Mouse (Mus musculus) cerebellum, adult 11 months (tissue): ENCODE data around the gene Cdk19.

ENCODE experiments used
- DNase-seq: peaks from one replicate; pipeline ENCODE4 v3.0.0; 2022

The Cdk19 gene

GRCm38 (mm10) chr10:40349631-40350177 is 10.3 kb downstream of the Cdk19 start:
- DNase-seq = no peak

DNA sequence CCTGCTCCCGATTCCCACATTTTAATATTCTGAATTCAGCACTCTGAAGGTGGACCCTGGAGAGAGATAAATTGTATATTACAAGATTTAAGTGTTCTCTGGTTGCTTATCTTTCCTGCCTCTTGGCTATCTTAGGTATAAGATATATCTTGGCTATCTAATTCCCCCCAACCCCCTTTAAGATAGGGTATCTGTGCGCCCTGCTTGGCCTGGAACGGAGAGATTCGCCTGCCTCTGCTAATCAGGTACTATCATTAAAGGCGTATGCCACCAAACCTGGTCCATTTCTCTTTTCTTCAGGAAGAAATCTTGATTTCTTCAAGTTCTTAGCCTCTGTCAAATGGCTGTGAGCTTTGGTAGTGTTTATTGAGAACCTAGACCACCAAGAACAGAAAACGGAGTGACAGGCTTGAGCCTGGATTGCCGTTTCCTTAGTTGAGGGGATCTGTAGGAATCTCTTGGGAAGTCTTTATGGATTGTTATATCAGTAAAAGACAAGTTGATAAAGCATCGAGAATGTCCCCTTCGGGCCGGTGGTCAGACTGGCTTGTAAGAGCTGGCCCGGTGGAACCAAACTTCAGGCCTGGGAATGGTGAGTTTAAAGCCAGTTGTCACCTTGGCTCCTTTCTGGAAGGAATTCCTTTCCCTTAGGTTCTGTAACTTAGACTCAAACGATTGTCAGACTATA is 11.0 kb downstream of the Cdk19 start:
- no peak for DNase-seq

- DNase-seq = no peak
Observed at GRCm38 (mm10) chr10:40351156-40351555, 11.8 kb downstream of the Cdk19 start.

GRCm38 (mm10) chr10:40354081-40354480 is 14.7 kb downstream of the Cdk19 start:
- DNase-seq = no peak

DNA sequence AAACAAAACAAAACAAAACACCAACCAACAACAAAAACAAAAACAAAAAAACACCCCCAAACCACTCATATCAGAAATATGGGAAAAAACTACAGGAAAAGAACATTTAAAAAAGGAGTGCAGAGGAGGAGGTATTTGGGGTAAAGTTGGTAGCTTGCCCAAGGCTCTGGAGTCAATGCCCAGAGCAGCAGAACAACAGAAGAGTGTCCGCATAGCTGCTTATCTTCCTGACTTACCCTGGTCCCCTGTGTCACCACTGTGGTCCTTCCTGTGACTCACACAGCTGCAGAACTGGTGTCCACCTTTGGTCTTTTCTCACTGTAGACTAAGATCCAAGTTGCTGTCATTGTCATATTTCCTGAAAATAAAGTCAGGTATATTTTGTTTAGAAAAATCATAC is 15.2 kb downstream of the Cdk19 start:
- no peak for DNase-seq

DNA sequence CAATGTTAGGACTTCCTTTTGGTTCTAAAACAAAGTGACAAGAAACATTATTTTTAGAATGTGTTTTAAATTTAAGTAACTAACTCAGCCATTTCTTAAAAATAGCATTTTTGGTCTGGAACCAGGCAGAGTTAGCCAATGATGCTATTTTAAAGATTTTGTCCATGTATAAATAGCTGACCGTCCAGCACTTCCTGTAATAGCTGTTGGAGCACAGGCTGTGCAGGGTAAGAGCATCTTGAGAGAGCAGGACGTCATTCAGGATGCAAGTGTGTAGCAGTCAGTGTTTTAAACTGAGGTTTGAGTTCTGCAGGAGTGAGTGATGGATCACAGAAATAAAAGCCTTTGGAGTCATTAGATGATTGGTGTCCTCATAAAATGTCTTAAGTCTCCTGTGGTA is 18.8 kb downstream of the Cdk19 start:
- no peak for DNase-seq

DNA sequence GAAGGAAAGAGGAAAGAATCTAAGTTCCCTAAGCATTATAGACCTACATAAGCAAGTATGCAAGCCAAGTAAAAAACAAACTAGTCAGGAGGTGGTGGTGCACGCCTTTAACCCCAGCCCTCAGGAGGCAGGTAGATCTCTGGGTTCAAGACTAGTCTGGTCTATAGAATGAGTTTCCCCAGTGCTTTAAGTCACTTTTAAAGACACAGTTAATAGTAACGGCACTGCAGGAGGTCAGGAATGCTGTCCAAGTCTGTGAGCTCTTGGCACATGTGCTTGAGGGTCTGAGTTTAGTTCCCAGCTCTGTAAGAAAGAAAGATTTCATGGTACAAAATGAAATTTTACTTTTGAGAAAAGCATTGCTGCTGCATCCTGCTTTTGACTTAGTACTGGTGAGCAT is 19.8 kb downstream of the Cdk19 start:
- DNase-seq = no peak

GRCm38 (mm10) chr10:40363004-40363403 is 23.6 kb downstream of the Cdk19 start:
- DNase-seq = no peak

GRCm38 (mm10) chr10:40364642-40365361 is 25.4 kb downstream of the Cdk19 start:
- DNase-seq = no peak

GRCm38 (mm10) chr10:40365991-40366390 is 26.6 kb downstream of the Cdk19 start:
- DNase-seq = no peak

GRCm38 (mm10) chr10:40368516-40368915 is 29.2 kb downstream of the Cdk19 start:
- no peak for DNase-seq

GRCm38 (mm10) chr10:40370156-40370555 is 30.8 kb downstream of the Cdk19 start:
- DNase-seq = no peak

DNA sequence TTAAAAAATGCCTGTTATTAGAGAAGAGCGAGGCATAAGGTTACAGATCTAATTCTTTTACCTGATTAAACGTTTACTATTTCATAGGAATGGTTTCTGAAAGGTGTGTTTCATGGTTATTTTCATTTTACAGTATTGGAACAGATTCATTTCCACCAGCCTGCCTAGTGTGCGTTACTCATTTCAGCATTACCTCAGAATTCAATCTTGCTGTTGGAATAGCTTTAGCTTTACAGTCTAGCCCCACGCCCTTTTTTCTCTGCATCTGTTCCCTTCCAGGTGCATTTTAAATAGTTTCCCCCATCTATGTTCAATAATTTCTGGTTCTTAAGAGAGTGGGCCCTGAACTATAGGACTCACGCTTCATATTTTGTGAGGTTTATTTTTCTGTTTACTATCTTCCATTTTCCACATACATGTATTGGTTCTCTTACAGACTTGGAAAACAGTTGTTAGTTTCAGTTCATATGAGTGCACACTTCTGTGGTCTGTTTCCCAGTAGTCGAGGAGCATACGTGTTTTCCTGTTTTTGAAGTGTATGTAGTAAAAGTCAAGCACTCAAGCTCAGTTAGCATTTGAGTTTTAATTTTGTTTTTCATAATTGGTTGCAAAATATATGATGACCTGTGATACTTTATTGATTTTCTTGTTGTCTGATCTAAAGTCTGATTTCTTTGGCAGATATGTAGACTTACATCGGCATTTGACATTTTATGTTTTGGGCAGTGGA is 32.0 kb downstream of the Cdk19 start:
- no peak for DNase-seq

DNA sequence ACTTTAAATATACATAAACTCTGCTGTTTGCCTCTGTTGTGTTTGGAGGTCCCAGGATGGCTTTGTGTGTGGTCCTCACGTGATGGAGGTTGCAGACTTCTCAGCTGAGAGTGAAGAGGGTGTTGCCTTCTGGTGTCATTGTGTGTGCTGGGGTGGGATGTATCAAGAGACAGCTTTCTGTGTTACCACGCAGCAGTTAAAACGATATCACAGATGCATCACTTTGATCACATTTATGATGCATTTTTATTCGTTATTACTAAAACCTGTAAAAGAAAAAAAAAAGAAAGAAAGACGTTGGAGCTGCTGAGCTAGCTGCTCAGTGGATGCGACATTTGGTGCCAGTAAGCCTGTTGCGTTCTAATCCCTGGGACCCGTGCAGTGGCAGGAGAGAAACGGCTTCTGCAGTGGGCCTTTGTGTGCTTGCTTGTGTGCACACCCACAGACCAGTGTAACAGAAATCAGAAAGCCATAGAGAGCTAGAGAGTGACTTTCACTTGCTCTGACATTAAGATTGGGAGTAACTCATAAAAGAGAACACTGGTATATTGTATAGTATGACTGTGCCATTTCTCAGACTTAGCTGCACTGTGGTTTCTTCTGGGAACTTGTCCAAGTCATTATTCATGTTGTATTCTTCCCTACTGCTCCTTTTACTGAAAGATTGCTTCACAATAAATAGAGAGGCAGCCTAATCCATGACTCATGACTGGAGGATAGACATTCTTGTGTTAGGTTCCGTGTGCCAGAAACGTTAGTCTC is 32.7 kb downstream of the Cdk19 start:
- no peak for DNase-seq

- no peak for DNase-seq
Observed at GRCm38 (mm10) chr10:40373749-40374148, 34.4 kb downstream of the Cdk19 start.

DNA sequence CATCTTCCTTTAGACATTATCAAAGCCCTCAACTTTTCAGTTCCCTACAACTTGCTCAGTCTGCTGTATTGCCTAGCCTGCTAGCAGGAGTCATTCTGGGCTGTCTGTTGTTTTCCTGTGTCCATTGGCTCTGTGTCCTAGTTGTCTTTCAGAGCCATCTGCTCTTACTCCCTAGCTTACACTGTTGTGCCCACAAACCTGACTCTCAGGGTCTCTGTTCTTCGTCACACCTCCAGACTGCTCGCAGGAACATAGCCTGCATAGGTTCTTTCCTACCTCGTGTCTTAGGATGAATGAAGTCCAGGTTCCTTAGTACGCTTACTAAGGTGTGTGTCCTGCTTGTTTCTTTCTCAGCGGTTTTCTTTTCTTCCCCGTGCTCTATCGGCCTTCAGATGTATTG is 35.5 kb downstream of the Cdk19 start:
- DNase-seq = peak; percentile 60

- no peak for DNase-seq
Observed at GRCm38 (mm10) chr10:40376286-40376685, 36.9 kb downstream of the Cdk19 start.

DNA sequence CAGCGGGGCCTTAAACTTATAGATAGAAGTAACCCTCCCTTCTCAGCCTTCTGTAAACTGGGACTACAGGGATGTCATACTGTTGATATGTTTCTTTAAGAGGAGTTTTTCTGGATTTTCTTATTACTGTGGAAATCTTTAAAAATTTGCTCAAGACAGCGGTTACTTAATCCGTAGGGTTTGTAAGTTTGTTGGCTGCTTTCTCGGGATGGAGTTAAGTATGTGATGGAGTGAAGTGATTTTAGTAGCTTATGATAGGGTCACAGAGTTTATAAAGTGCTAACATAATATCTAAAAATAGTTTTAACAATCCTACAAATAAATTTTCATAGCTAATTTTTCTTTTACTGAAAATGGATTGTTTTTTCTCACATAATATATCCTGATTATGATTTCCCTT is 38.9 kb downstream of the Cdk19 start:
- DNase-seq = no peak

DNA sequence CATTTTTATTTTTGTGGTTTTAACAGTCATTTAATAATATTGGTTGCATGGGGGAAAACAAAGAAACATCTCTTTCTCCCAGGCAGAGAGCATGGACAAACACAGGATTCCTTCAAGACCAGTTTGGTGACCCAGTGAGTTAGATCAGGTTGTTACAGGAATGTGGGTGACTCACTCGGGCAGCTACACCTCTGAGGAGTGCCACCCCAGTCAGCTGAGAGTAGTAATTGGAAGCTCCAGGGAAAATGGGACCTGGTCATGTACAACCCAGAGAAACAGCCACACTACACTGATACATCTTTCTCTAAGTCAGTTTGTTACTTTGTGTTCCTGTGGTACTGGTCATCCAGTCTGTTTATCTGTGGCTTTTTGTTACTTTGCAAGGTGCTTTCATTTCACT is 40.3 kb downstream of the Cdk19 start:
- no peak for DNase-seq

DNA sequence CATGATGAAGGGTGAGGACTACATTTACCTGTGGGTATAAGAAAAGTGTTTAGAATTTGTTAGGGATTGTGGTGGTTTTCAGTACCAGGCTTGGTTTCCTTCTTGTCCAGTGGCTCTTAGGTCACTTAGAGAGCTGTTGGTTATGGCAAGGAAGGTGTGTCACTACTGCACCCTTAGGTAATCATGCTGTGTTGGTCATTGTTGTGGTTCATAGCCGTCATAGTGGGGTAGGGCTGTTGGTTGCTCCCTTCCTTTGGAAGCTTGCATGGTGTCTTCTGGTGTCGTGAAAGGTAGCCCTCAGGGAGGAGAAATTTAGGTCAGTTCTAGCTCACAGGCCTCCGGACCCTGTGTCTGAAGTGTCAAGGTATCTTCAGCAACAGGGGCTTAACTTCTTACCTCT is 46.0 kb downstream of the Cdk19 start:
- DNase-seq = no peak

DNA sequence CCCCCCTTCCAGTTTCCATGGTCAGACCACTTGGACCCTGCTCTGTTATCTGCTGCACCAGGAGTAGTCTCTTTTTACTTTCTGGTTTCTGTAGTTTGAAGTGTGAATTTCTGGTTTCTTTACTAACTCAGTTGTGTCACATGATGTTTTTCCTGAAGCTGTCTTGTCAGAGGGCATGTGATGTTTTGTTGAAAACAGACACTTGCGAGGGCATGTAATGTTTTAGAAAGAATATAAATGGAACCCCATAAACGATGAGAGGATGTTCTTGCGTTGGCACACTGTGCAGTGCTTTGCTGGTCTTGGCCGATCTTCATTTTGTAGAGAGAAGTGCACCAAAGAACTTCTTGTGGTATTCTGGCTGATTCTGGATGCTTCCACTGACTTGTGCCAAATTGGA is 46.8 kb downstream of the Cdk19 start:
- no peak for DNase-seq

DNA sequence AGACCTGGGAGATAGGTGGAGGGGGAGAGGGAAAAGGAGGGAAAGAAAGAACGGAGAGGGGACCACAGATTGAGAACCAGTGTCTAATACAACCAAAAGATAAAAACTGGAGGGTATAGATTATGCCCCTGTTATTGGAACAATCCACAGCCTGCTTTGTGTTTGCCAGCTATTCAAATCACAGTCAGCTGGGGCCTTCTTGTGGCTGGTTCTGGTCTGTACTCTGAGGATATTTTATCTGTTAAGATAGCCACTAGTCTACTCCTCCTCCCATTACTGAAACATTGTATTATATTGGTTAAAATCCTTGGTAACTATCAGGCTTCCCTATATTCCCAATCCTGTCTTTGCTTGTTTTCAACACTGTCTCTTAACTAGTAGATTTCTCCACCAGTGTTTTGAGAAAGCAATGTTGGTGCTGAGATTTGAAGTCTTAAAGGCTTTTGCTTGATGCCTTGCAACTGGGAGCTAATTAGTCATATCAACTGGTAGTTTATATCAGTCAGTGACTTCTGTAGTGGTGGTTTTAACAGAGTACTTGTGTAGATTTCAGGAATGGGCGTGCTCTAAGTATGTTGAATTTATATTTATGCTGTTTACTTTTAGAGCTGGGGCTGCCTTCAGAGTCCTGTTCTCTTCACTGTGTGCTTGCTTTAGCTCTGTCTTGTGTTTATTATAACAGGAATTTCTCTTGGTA is 54.2 kb downstream of the Cdk19 start:
- DNase-seq = no peak
